8 mouse cellular contexts compared by ENCODE assay signal in genomic region chr15:6386159-6386951, GRCm38 (mm10). TPM values are rescaled to one million over a fixed set of nuclear protein-coding genes. Genes with fewer than 3 reads are reported as not detected.
A peak's percentile ranks its signal among the peaks of the same experiment; 100 is the strongest.
DNase-seq lines count a peak whose midpoint lies in the region; ATAC-seq and TF ChIP-seq lines count a peak whose summit lies in the region.

No protein-coding gene starts in this region.

- H3K27ac ChIP-seq in ES-E14 (ENCODE audit: insufficient read depth, low read depth, low read length, poor library complexity, severe bottlenecking): no peak overlapping the region
- peak overlapping the region; percentile 83 for H3K27ac ChIP-seq in hindbrain, embryonic 10.5 days
- H3K27ac ChIP-seq in lung, embryonic 15.5 days: peak overlapping the region; percentile 31

- H3K27me3 ChIP-seq in hindbrain, embryonic 10.5 days (ENCODE audit: insufficient read depth, poor library complexity, severe bottlenecking): no peaks in the 10 kb centered on the region; the same call in 1 of the 2 replicates
- H3K27me3 ChIP-seq in lung, embryonic 15.5 days: no peaks in the 10 kb centered on the region

- peak overlapping the region; percentile 75 for H3K4me2 ChIP-seq in lung, embryonic 15.5 days

- DNase-seq in ES-E14 (ENCODE audit: low read depth, low spot score): peak; percentile 51
- DNase-seq in cerebellum, adult 8-10 months: peak; percentile 7
- peak; percentile 20 to 60 for DNase-seq in frontal cortex, adult 2 months (ENCODE audit: extremely low spot score in 1 of 2, low spot score in 1 of 2)
- DNase-seq in hindbrain, embryonic 10.5 days (ENCODE audit: low spot score): peak; percentile 89
- peak; percentile 50 for DNase-seq in layer of hippocampus, adult 9-11 months
- DNase-seq in ovary, postnatal 10 days (ENCODE audit: low spot score): peak; percentile 65
- DNase-seq in thymus, postnatal 14 days: peak; percentile 61

- in situ Hi-C loops in ES-E14 (cut with MboI; ENCODE audit: low sequenced_read_pairs in 2 of 2, unreplicated experiment in 2 of 2): no loop called here

- H3K4me3 ChIP-seq in ES-E14 (ENCODE audit: insufficient read depth in 1 of 2, low read depth in 1 of 2, low read length in 2 of 2, poor library complexity in 1 of 2, severe bottlenecking in 1 of 2): peak overlapping the region; percentile 60 to 72
- H3K4me3 ChIP-seq in hindbrain, embryonic 10.5 days: peak overlapping the region; percentile 59
- H3K4me3 ChIP-seq in lung, embryonic 15.5 days: peak overlapping the region; percentile 51

- peak; percentile 92 for ATAC-seq in lung, embryonic 15.5 days (ENCODE audit: borderline replicate concordance, extremely low read depth, low FRiP score, low TSS enrichment)

- no peaks in the 10 kb centered on the region for H3K9me3 ChIP-seq in ES-E14 (ENCODE audit: control insufficient read depth, insufficient read depth, low read depth, low read length)
- no peaks in the 10 kb centered on the region for H3K9me3 ChIP-seq in hindbrain, embryonic 10.5 days
- H3K9me3 ChIP-seq in lung, embryonic 15.5 days: no peaks in the 10 kb centered on the region

- 3% methylated on average over 49 of the region's 49 CpGs for WGBS in hindbrain, embryonic 10.5 days
- WGBS in lung, embryonic 15.5 days: 2% methylated on average over 49 of the region's 49 CpGs

- H3K36me3 ChIP-seq in ES-E14 (ENCODE audit: control insufficient read depth, insufficient read depth, low read length, poor library complexity, severe bottlenecking): no peaks in the 10 kb centered on the region
- H3K36me3 ChIP-seq in hindbrain, embryonic 10.5 days: no peaks in the 10 kb centered on the region
- H3K36me3 ChIP-seq in lung, embryonic 15.5 days: no peaks in the 10 kb centered on the region

- peak overlapping the region; percentile 67 for H3K9ac ChIP-seq in ES-E14 (ENCODE audit: insufficient read depth, low read depth, low read length, poor library complexity, severe bottlenecking)
- H3K9ac ChIP-seq in lung, embryonic 15.5 days: peak overlapping the region; percentile 50

- no peaks in the 10 kb centered on the region for H3K4me1 ChIP-seq in ES-E14 (ENCODE audit: control insufficient read depth in 2 of 2, insufficient read depth in 2 of 2, low read length in 2 of 2, poor library complexity in 1 of 2)
- H3K4me1 ChIP-seq in hindbrain, embryonic 10.5 days (replicated peaks): peaks cover 27% of the 10 kb centered on the region
- H3K4me1 ChIP-seq in lung, embryonic 15.5 days: peaks cover 15% of the 10 kb centered on the region; the same call in 1 of the 2 replicates

TF ChIP-seq in ES-E14, 5 proteins besides CTCF, POLR2A, EP300 and RAD21:
- TF ChIP-seq ZNF384 (IDR thresholded peaks at IDR 0.05; ENCODE audit: low read depth, low read length) (no peak), CHD2 (IDR thresholded peaks at IDR 0.05; ENCODE audit: low read depth, low read length) (no peak), ZC3H11A (IDR thresholded peaks at IDR 0.05; ENCODE audit: borderline replicate concordance, low read depth, low read length) (no peak), MAFK (IDR thresholded peaks at IDR 0.05; ENCODE audit: insufficient read depth, low read depth, low read length) (no peak), HCFC1 (IDR thresholded peaks at IDR 0.05; ENCODE audit: borderline replicate concordance, insufficient read depth, low read length) (no peak)

RNA-seq across cellular contexts. Expression of gene C9, which starts 58.8 kb away (rescaled TPM):
- not detected in 2 replicates for total RNA-seq in ES-E14 (2012; rRNA removed)
- not detected in 2 replicates for polyA plus RNA-seq in frontal cortex, adult 2 months (2012; rRNA removed)
- not detected in 2 replicates for polyA plus RNA-seq in hindbrain, embryonic 10.5 days (2016; fragmentation: Nextera tagmentation; extraction: Ambion mirVana)
- not detected in 2 replicates for polyA plus RNA-seq in lung, embryonic 15.5 days (2015; fragmentation: Nextera tagmentation; extraction: Ambion mirVana)

Comparison
In these comparisons a context has a peak if more than half of its experiments do, and no peak if none do; other contexts are left out.
1. DNase-seq: peak in every context shown above with its lines; median percentile 89 in hindbrain, embryonic 10.5 days; 65 in ovary, postnatal 10 days; 61 in thymus, postnatal 14 days; 51 in ES-E14; 50 in layer of hippocampus, adult 9-11 months; 40 in frontal cortex, adult 2 months; 7 in cerebellum, adult 8-10 months.